Mouse (Mus musculus) hindbrain, embryonic 11.5 days (tissue): ENCODE measurements around the gene Unc80. TPM values are rescaled to one million over a fixed set of nuclear protein-coding genes. Genes with fewer than 3 reads are reported as not detected.

Experiments used
- ATAC-seq: fragments of 200-750 bp; cut with Nextera tagmentation; 2 replicates; pipeline ENCODE4 v1.8.0; 2017; ENCODE audit warnings: mild to moderate bottlenecking, moderate TSS enrichment, moderate library complexity; ENCODE audit not compliant: low FRiP score
- DNase-seq: peaks from one replicate; pipeline ENCODE4 v3.0.0-alpha.2; 2015; ENCODE audit warnings: low spot score
- H3K27ac ChIP-seq: fragments of 300-500 bp; sonication (generic); 2 replicates; pipeline ENCODE4 v1.5.1; 2014; ENCODE audit warnings: mild to moderate bottlenecking, low read depth, low read length
- H3K27me3 ChIP-seq: fragments of 300-500 bp; sonication (generic); 2 replicates; pipeline ENCODE4 v1.6.1; 2014; ENCODE audit warnings: mild to moderate bottlenecking, low read length, moderate library complexity, mixed read lengths; ENCODE audit not compliant: control insufficient read depth, insufficient read depth
- H3K36me3 ChIP-seq: fragments of 300-500 bp; sonication (generic); 2 replicates; pipeline ENCODE4 v1.6.1; 2014; ENCODE audit warnings: mild to moderate bottlenecking, low read length, moderate library complexity, mixed read lengths; ENCODE audit not compliant: control insufficient read depth, insufficient read depth
- H3K4me1 ChIP-seq: fragments of 300-500 bp; sonication (generic); replicated peaks from 2 replicates; pipeline ENCODE4 v1.6.1; 2014; ENCODE audit warnings: low read length, mixed read lengths; ENCODE audit not compliant: control insufficient read depth, insufficient read depth
- H3K4me2 ChIP-seq: fragments of 300-500 bp; sonication (generic); replicated peaks from 2 replicates; pipeline ENCODE4 v1.6.1; 2014; ENCODE audit warnings: mild to moderate bottlenecking, low read depth, low read length
- H3K4me3 ChIP-seq: fragments of 300-500 bp; sonication (generic); 2 replicates; pipeline ENCODE4 v1.5.1; 2014; ENCODE audit warnings: low read depth, low read length
- H3K9ac ChIP-seq: fragments of 300-500 bp; sonication (generic); 2 replicates; pipeline ENCODE4 v1.6.1; 2014; ENCODE audit warnings: low read depth, low read length
- H3K9me3 ChIP-seq: fragments of 300-500 bp; sonication (generic); 2 replicates; pipeline ENCODE4 v1.6.1; 2016; ENCODE audit warnings: low read length; ENCODE audit not compliant: control insufficient read depth
- WGBS: fragments of 180-500 bp; shearing (Covaris S2); extraction: QIAGEN DNeasy Blood & Tissue Kit; methylation state at CpG from one replicate; pipeline ENCODE4 v1.1.7; 2014; 5-methylcytosine and 5-hydroxymethylcytosine counted together
- polyA plus RNA-seq: library from polyadenylated mRNA; unstranded; fragments of >200 nt; fragmentation: Nextera tagmentation; extraction: Ambion mirVana; gene quantifications from 2 replicates; pipeline ENCODE4 v1.2.1, GENCODE M21; 2014

Gene Unc80
- polyA plus RNA-seq, 1 experiment from 2014 or later: 1.3 TPM

DNA sequence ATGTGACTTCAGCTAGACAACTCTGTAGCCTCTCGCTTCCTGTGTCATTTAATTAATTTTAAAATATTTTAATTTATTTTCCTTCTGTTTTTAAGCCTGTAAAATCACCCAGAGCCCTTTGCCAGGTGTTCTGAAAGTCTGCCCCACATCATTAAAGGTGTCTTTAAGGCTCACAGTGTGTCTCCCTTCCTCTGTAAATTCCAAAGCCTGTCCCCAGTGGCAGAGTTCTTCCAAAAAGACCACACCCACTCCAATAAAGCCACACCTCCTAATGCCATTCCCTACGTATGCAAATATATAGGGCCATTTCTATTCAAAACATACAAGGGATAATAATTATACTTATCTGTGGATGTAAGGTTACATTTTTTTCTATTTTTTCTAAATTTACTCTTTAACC, 94.2 kb downstream of the Unc80 start:
- Histone ChIP-seq H3K36me3 (no peaks in the 10 kb centered on the region), H3K9me3 (no peaks in the 10 kb centered on the region)

GRCm38 (mm10) chr1:66569736-66570135, 101.6 kb downstream of the Unc80 start:
- H3K4me1 ChIP-seq: no peaks in the 10 kb centered on the region
- H3K9me3 ChIP-seq: no peaks in the 10 kb centered on the region
- no peaks in the 10 kb centered on the region for H3K27me3 ChIP-seq
- no peak overlapping the region for H3K4me2 ChIP-seq
- no peak for DNase-seq
- no peak overlapping the region for H3K4me3 ChIP-seq
- no peaks in the 10 kb centered on the region for H3K36me3 ChIP-seq
- H3K9ac ChIP-seq: no peak overlapping the region
- WGBS: 75% methylated on average over 13 of the region's 13 CpGs
- H3K27ac ChIP-seq: no peak overlapping the region
- ATAC-seq: no peak

More for the DNA sequence above, 94.2 kb downstream of the Unc80 start:
- Histone ChIP-seq H3K4me1 (no peaks in the 10 kb centered on the region), H3K9ac (no peak overlapping the region), H3K4me3 (no peak overlapping the region), H3K27me3 (no peaks in the 10 kb centered on the region), H3K27ac (no peak overlapping the region), H3K4me2 (no peak overlapping the region)
- DNase-seq (no peak), ATAC-seq (no peak)
- 80% methylated on average over 2 of the region's 2 CpGs for WGBS

- ATAC-seq (no peak), DNase-seq (no peak)
- no peak overlapping the region for H3K9ac ChIP-seq
- no peak overlapping the region for H3K4me3 ChIP-seq
- no peak overlapping the region for H3K4me2 ChIP-seq
- no peaks in the 10 kb centered on the region for H3K36me3 ChIP-seq
- no peaks in the 10 kb centered on the region for H3K4me1 ChIP-seq
- H3K27me3 ChIP-seq: no peaks in the 10 kb centered on the region
- no peak overlapping the region for H3K27ac ChIP-seq
- H3K9me3 ChIP-seq: no peaks in the 10 kb centered on the region
Observed at GRCm38 (mm10) chr1:66597163-66597788, 129.1 kb downstream of the Unc80 start.

DNA sequence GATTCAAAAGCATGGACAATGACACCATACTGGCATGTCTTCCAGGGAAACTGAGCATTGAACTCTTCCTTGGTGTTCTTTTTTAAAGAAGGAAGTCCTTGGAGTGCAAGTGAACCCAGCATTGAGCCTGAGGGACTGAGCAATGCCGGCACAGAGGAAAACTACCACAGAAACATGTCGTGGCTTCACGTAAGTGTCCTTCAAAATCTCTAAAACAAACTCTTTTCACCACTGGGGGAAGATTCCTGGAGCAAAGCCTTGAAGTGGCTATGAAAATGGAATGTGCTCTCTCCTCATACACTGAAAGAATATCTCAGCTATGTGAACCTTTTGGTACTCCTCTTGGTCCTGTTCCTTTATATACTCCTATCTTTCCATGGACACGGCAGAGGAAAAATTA, 140.1 kb downstream of the Unc80 start:
- WGBS: 88% methylated on average over 4 of the region's 4 CpGs
- Histone ChIP-seq H3K27me3 (no peaks in the 10 kb centered on the region), H3K4me2 (no peak overlapping the region), H3K9me3 (no peaks in the 10 kb centered on the region), H3K36me3 (no peaks in the 10 kb centered on the region), H3K4me1 (no peaks in the 10 kb centered on the region), H3K4me3 (no peak overlapping the region), H3K9ac (no peak overlapping the region), H3K27ac (no peak overlapping the region)
- no peak for DNase-seq
- no peak for ATAC-seq

DNA sequence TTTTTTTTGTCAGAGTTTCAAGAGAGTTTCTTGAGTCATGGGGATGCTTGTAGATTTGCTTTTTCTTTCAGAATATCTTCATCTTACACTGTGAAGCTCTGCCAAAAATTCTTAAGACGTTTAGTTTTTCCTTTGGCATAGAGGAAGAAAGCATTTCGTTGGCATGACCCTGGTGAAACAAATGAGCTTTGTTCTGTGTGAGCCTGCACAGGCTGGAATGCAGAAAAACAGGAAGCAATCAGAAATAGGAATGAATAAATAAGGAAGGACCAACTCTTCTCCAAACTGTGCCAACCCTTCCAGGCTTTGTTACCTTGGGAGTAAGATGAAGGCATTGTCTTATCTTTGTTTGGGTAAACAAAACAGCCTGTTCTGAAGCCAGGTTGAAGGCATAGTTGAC, 149.0 kb downstream of the Unc80 start:
- H3K36me3 ChIP-seq: no peaks in the 10 kb centered on the region
- H3K4me1 ChIP-seq: no peaks in the 10 kb centered on the region
- no peak overlapping the region for H3K27ac ChIP-seq
- no peak overlapping the region for H3K4me3 ChIP-seq
- no peaks in the 10 kb centered on the region for H3K9me3 ChIP-seq
- no peak for DNase-seq
- no peak overlapping the region for H3K9ac ChIP-seq
- 58% methylated on average over 2 of the region's 2 CpGs for WGBS
- H3K27me3 ChIP-seq: no peaks in the 10 kb centered on the region
- no peak for ATAC-seq
- no peak overlapping the region for H3K4me2 ChIP-seq

DNA sequence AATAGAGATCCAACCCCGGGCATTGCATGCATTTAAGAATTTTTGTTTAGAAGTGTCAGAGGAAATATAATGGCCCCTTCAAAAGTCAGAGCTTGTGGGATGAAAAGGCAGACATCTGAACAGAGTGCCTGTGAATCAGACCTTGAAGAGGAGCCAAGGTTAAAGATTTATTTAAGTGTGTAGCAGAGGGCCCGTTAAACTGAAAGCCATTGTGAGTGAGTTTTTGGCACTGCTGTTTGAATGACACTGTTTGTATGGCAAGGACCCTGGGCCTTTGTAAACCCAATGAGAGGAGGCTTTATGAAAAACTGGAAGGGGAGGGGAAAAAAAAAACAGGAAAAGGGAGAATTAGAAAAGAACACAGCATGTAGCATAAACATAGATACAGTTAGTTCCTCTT, 170.0 kb downstream of the Unc80 start:
- Histone ChIP-seq H3K9me3 (no peaks in the 10 kb centered on the region), H3K4me1 (no peaks in the 10 kb centered on the region), H3K36me3 (no peaks in the 10 kb centered on the region), H3K27me3 (no peaks in the 10 kb centered on the region), H3K4me3 (no peak overlapping the region), H3K27ac (no peak overlapping the region), H3K9ac (no peak overlapping the region), H3K4me2 (no peak overlapping the region)
- WGBS: 59% methylated on average over 2 of the region's 2 CpGs
- DNase-seq: no peak
- no peak for ATAC-seq

DNA sequence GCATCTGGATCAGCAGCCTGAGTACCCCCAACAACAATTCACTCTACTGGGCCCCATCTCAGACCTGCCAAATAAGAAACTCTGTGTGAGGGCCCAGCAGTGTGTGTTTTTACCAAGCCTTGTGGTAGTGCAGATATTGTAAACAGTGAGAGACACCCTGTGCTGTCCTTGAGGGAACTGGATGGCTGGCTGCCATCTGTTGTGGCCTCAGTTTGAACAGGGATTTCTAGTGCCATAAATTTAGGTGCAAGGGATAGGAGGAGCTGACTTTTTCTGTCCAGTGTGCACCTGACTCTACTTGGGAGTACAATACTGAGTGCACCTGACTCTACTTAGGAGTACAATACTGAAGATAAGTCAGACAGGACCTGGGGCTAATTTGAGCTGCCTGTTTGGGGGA, 178.7 kb downstream of the Unc80 start:
- H3K27me3 ChIP-seq: no peaks in the 10 kb centered on the region
- H3K4me1 ChIP-seq: no peaks in the 10 kb centered on the region
- H3K9ac ChIP-seq: no peak overlapping the region
- H3K9me3 ChIP-seq: no peaks in the 10 kb centered on the region
- DNase-seq (no peak), ATAC-seq (no peak)
- H3K4me3 ChIP-seq: no peak overlapping the region
- no peak overlapping the region for H3K27ac ChIP-seq
- no peaks in the 10 kb centered on the region for H3K36me3 ChIP-seq
- H3K4me2 ChIP-seq: no peak overlapping the region

DNA sequence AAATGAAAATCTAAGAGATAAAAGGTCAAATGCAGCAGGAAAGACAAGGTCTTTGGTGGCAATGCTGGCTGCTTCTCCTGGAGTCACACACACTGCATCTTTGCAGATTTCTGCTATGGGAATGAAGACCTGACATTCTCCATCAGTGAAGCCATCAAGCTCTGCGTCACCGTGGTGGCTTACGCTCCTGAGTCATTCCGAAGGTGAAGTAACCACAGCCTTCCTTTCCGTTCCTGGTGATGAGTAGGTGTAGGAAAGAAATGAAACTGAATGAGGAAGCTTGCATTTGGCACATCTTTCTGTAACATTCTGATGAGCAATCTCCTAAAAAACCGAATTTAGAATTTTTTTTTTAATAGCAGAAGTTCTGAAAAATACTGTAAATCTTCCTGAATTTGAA, 181.4 kb downstream of the Unc80 start:
- no peak overlapping the region for H3K4me3 ChIP-seq
- no peaks in the 10 kb centered on the region for H3K4me1 ChIP-seq
- no peak overlapping the region for H3K4me2 ChIP-seq
- no peaks in the 10 kb centered on the region for H3K9me3 ChIP-seq
- H3K36me3 ChIP-seq: no peaks in the 10 kb centered on the region
- ATAC-seq (no peak), DNase-seq (no peak)
- 90% methylated on average over 6 of the region's 6 CpGs for WGBS
- no peaks in the 10 kb centered on the region for H3K27me3 ChIP-seq
- no peak overlapping the region for H3K27ac ChIP-seq
- H3K9ac ChIP-seq: no peak overlapping the region

DNA sequence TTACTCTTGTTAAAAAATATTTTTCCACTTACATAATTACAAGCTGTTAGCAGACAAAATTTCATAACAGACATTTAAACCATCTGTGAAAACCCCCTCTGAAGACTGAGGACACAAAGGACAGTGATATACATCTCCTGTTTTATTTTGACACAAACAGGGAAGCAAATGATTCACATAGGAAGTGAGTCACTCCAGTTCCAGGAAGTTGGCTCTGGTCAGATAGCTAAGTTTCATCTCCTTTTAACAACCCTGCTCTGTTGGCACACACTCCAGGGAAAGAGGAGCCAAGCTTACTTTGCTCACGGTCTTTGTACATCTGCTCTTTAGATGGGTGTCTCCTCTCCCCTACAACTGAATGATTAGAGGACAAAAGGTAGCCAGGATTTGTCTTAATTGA, 181.8 kb downstream of the Unc80 start:
- ATAC-seq: no peak
- WGBS: 81% methylated on average over 1 of the region's 1 CpGs
- Histone ChIP-seq H3K4me1 (no peaks in the 10 kb centered on the region), H3K4me2 (no peak overlapping the region), H3K27me3 (no peaks in the 10 kb centered on the region), H3K36me3 (no peaks in the 10 kb centered on the region), H3K9ac (no peak overlapping the region), H3K9me3 (no peaks in the 10 kb centered on the region), H3K27ac (no peak overlapping the region), H3K4me3 (no peak overlapping the region)
- no peak for DNase-seq
